Mouse (Mus musculus) cerebellum, postnatal 10 days (tissue): ENCODE data around the gene Usp32.

Experiments used
- DNase-seq, 2 experiments: peaks; one replicate each; pipeline ENCODE4 v3.0.0; 2021; ENCODE audit warnings: mixed read lengths in 2 of 2

Usp32 gene

DNA sequence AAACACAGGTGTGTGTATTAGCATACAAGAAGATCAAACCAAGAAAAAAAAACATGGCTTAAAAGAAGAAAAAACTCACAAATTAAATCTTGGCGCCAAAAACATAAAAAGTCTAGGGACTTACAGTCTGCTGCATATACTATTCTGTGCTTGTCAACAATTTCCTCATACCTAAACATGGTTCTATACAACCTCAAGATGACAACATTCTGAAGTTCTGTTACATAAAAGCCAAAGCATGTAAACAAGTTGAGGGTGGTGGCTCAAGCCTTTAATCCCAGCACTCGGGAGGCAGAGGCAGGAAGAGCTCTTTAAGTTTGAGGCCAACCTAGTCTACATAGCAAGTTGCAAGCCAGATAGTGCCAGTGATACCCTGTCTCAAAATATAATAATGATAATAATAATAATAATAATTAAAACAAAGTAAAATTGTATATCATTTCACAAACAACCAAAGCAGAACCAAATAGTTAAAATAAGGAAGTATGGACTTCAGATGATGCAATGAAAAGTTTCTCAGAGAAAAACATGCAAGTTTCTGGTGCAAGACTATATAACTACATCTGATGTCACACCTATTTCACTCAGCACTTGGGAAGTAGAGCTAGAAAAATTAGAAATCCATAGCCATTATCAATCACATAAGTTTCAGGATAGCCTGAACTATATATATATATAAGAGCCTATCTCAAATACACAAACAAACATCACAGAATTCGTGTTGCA, 16.5 kb downstream of the Usp32 start:
- DNase-seq = no peak

DNA sequence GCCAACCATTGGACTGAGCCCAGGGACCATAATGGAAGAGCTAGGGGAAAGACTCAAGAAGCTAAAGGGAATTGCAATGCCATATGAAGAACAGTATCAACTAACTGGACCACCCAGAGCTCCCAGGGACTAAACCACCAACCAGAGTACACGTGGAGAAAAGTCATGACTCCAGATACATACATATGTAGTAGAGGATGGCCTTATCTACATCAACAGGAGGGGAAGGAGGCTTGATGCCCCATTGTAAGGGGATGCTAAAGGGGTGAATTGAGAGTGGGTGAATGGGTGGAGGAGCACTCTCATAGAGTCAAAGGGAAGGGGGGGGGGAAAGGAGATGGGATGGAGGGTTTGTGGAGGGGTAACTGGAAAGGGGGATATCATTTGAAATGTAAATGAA, 17.9 kb downstream of the Usp32 start:
- no peak for DNase-seq

DNA sequence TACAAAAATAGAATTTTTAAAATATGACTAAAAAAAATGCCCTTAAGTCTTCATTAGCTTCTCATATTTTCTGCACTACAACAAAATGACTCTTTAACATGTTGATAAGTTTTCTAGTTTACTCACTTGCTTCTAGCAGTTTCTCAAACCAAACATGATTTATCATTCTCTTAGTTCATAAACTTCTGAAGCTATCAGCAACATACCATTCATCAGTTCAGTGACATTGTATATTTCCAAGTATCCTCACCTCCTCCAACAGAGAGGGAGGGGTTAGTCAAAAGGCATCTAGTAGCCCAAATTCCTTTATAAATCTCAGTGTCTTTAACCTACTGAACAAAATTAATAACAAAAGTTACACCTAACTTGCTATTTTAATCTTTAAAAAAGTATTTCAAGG, 22.8 kb downstream of the Usp32 start:
- DNase-seq = no peak

GRCm38 (mm10) chr11:85116084-85116844, 23.7 kb downstream of the Usp32 start:
- DNase-seq = no peak

DNA sequence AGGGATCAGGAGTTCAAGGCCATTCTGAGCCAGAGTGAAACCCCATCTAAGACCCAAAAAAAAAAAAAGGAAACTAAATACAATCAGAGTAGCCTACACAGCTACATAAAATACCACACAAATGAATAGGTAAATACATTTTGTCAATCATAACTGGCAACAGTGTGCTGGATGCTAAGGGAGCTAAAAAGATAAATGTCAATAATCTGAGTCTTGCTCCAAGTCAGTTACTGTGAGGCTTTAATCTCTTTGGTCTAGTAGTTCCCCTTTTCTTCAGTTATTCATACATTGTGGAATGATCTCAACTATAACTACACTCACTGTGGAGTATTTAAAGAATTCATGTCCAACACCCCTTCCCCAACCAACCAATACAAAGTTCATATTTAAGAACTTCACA, 30.0 kb downstream of the Usp32 start:
- DNase-seq = no peak

DNA sequence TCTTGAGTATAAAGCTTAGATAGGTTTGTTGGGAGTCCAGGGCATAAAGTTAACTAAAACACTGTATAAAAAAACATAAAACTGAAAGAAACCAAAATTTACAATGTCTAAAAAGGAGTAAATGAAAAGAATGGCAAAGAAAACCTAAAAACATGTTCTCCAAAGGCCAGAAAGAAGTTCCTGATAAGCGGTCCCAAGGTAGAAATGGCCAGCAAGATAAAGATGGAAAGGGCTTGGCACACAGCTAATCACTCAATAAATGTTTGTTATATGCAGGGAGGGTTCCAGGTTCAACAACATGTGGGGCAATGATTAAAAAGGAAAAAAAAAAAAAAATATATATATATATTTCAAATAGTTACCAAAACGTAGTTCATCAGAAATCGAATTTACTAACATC, 32.7 kb downstream of the Usp32 start:
- DNase-seq = no peak

DNA sequence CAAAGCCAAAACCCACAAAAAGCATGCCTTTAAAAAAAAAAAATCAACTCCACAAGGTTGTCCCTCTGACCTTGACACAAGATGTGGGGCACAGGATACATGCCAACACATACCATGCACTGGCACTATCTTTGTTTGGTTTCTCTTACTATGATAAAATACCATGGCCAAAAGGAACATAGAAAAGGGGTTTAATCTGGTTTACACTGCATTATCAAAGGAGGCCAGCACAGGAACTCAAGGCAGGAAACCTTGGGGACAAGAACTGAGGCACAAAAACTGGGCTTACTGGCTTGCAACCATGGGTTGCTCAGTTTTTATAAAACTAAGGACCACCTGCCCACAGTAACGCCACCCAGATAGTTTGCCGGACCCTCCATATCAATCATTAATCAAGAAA, 34.1 kb downstream of the Usp32 start:
- no peak for DNase-seq

- DNase-seq = no peak
Measured at GRCm38 (mm10) chr11:85103763-85104162, 36.2 kb downstream of the Usp32 start.

GRCm38 (mm10) chr11:85095116-85095515, 44.8 kb downstream of the Usp32 start:
- DNase-seq = no peak

DNA sequence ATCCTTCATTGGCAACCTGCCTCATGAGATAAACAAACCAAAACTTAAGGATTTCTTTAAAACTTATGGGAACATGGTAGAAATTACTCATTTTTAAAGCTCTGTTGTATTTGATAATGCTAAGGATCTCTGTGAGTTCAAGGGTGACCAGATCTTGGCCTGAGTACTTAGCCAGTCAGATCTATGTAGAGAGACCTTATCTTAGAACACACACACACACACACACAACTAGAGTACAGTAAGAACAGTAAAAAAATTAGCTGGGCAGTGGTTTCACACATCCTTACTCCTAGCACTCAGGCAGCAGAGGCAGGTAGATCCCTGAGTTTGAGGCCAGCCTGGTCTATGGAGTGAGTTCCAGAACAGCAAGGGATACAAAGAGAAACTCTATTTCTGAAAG, 53.7 kb downstream of the Usp32 start:
- DNase-seq = no peak

DNA sequence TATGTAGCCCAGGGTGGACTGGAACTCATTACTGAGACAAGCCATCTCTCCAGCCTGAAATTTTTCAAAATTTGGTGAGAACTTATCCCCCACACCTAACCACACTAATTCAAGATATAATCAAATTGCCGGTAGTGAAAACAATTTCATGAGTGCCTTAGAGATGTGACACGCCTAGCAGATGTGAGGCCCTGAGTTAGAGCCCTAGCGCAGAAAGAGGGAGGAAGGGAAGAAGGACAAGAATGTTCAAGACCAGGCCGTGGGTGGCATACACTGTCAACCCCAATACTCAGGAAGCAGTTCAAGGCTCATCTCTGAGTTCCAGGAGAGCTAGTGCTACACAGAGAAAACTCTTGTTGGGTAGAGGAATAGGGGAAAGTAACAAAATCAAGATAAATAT, 72.1 kb downstream of the Usp32 start:
- DNase-seq = no peak

GRCm38 (mm10) chr11:85058562-85058961, 81.4 kb downstream of the Usp32 start:
- no peak for DNase-seq

GRCm38 (mm10) chr11:85057544-85057943, 82.4 kb downstream of the Usp32 start:
- DNase-seq = no peak

GRCm38 (mm10) chr11:85056901-85057300, 83.1 kb downstream of the Usp32 start:
- DNase-seq = peak; percentile 71 to 82

DNA sequence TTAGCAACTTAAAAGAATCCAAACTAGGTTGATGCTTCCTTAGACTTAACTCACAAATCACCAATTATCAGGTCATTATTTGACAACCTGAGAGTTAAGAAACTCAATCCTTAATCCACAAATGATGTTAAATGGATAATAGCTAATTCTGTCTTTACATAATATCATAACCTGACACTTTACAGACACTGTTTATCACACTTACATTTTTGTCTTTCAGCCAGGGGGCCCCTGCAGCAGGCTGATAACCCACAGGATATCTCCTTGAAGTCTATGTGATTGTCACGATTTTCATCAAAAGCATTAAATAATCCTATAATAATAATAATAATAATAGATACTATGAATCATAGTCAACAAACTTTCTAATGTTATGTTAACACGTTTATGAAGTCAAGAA, 84.4 kb downstream of the Usp32 start:
- DNase-seq = no peak

DNA sequence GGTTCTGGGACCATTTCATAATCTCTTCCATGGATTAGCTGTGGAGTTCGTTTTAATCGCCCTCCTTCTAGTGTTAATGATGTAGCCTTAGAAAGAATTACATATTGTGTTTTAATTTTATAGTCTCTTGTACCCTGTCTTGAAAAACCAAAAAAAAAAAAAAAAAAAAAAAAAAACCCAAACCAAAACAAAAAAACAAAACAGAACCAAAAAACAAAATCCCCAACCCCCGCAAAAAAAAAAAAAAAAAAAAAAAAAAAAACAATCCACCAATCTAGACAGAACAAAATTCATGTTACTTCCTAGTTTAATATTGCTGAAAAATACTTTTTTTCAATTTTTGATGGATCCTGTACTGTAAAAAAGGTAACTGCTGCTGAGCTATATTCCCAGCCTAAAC, 100.7 kb downstream of the Usp32 start:
- no peak for DNase-seq

DNA sequence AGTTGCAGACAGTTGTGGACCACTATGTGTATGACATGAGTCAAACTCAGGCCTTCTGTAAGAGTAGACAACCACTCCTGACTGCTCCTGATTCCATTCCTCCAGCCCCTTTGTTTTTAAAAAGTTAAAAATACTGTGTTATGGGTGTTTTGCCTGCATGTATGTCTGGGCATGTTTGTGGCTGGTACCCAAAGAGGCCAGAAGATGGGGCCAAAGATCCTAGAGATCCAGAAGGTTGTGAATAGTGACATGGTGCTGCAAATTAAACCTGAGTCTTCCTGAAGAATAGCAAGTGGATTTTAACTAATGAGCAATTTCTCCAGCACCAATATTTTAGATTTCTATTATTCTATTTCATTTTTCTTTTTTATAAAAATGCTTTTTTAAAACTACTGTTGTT, 126.8 kb downstream of the Usp32 start:
- DNase-seq = peak in 1 of 2 experiments; percentile 5

- no peak for DNase-seq
Measured at GRCm38 (mm10) chr11:85003566-85003965, 136.4 kb downstream of the Usp32 start.

GRCm38 (mm10) chr11:84995241-84995640, 144.7 kb downstream of the Usp32 start:
- DNase-seq = peak in 1 of 2 experiments; percentile 19

GRCm38 (mm10) chr11:84992996-84993395, 147.0 kb downstream of the Usp32 start:
- DNase-seq = no peak

DNA sequence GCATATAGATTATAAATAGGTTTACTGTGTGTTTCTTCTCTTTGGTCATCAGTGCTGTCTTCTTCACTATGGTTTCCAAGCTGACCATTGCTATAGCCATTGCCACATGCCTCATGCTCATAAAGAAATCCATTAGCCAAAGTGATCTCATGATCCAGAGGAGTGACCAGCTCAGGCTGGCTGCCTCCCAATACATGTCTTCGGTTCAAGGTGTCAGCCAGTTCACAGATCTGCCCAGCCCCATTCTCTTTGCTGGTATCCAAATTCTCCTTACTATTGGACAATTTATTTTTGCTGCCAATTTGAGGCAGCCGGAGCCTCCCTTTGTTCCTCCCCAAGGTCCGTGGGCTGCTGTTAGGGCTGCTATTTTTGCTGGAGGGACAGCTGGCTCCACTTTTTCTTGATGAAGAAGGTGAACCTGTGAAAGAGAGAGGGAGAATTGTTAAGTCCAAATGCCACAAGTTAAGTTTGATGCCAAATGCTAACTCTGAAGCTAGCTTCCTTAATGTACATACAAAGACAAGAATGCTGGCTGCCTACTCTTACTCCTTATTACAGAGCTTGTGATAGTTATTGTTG, 151.5 kb downstream of the Usp32 start:
- DNase-seq = no peak

DNA sequence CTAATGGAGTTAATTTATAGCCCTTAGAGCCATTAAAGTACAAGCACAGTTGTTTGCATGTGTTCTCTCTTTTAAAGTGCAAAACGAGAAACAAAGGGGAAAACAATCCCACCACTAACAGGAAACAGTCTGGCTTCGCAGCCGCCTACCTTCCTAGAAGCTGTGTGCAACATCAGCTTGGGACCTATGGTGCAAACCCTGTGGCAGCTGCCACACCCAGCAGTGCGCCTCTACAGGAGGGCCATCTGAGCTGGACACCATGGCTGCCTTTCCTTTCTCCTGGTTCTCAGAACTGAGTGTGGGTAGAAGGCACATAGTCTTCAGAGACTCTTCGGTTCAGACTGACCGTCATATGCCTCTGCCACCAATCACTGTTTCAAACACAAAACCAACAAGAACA, 154.5 kb downstream of the Usp32 start:
- no peak for DNase-seq

- no peak for DNase-seq
Measured at GRCm38 (mm10) chr11:84980697-84981096, 159.3 kb downstream of the Usp32 start.

- DNase-seq = no peak
Measured at GRCm38 (mm10) chr11:84979351-84979750, 160.6 kb downstream of the Usp32 start.
